Mouse (Mus musculus) megakaryocyte, embryonic 14.5 days (primary cell): ENCODE measurements around the gene Tbc1d22a.

Experiments
- FLI1 ChIP-seq: IDR thresholded peaks from 2 replicates; pipeline ENCODE4 v1.6.1; 2012; ENCODE audit warnings: low read length, inconsistent platforms, mixed read lengths
- GATA1 ChIP-seq: IDR thresholded peaks from 3 replicates; pipeline ENCODE4 v1.6.1; 2012; ENCODE audit warnings: mixed read lengths, low read length, inconsistent platforms, borderline replicate concordance

- TF ChIP-seq GATA1 (no peak), FLI1 (no peak)
Measured at GRCm38 (mm10) chr15:86228186-86228585, 13.9 kb downstream of the Tbc1d22a start.
